8 mouse cellular contexts compared by ENCODE assay signal in the genomic region with DNA sequence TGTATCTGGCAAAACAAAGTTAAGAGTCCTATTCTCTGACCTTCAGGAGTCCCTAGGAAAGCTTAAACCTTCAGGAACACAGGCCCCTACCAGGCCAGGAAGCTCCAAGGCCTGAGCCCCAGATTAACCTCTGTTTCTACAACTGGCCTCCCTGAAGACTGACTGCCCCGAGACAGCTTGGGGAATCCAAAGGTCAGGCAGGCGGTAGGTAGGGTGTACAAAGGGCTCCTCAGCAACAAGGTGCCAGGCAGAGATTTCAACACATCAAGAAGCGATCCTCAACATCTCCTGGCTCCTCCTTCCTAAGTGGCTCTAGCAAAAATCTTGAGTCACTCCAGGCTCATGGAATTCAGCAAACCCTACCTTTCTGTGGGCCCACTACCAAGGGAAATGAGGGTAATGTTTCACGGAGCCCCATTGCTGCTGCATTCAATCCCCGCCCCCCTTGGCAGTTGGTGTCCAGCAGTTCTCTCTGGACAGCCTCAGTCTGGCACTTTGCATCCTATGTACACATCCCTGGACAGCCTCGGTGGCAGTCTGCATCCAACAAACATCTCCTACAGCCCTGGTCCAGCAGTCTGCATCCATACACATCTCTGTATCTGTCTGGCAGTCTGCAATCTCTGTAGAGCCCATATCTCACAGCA. TPM values are rescaled to one million over a fixed set of nuclear protein-coding genes. Genes with fewer than 3 reads are reported as not detected.
DNase-seq lines count a peak whose midpoint lies in the region; ATAC-seq and TF ChIP-seq lines count a peak whose summit lies in the region.

No protein-coding gene starts in this region.

- intact Hi-C loops in heart, postnatal 36 days (cut with DNase I) = loop anchor here (2.0 kb wide), 1 partner anchor 22 kb away; the partner anchor contains the start of gene Pomt1

- H3K27me3 ChIP-seq in heart, embryonic 11.5 days (ENCODE audit: control insufficient read depth, insufficient read depth, low read length) = no peaks in the 10 kb centered on the region
- no peaks in the 10 kb centered on the region for H3K27me3 ChIP-seq in intestine, postnatal 0 days (replicated peaks; ENCODE audit: control insufficient read depth, insufficient read depth, low read length)
- H3K27me3 ChIP-seq in midbrain, embryonic 12.5 days = no peaks in the 10 kb centered on the region

- H3K4me2 ChIP-seq in heart, embryonic 11.5 days = peak overlapping the region; percentile 87
- peak overlapping the region; percentile 71 for H3K4me2 ChIP-seq in intestine, postnatal 0 days (replicated peaks; ENCODE audit: low read depth)
- peak overlapping the region; percentile 86 for H3K4me2 ChIP-seq in midbrain, embryonic 12.5 days (replicated peaks)

- no peak for TF ChIP-seq POLR2A in cortical plate, adult 2 months (IDR thresholded peaks at IDR 0.05; ENCODE audit: extremely low read depth, insufficient read depth, low read length)

- H3K4me3 ChIP-seq in heart, embryonic 11.5 days (ENCODE audit: low read depth, low read length) = peak overlapping the region; percentile 83
- H3K4me3 ChIP-seq in cortical plate, adult 2 months (ENCODE audit: insufficient read depth, low read length) = peak overlapping the region; percentile 55
- peak overlapping the region; percentile 77 for H3K4me3 ChIP-seq in intestine, postnatal 0 days (ENCODE audit: low read depth, low read length)
- H3K4me3 ChIP-seq in midbrain, embryonic 12.5 days = peak overlapping the region; percentile 70

- H3K9me3 ChIP-seq in heart, embryonic 11.5 days (replicated peaks; ENCODE audit: control insufficient read depth, low read length) = no peaks in the 10 kb centered on the region
- H3K9me3 ChIP-seq in intestine, postnatal 0 days (ENCODE audit: control insufficient read depth) = no peaks in the 10 kb centered on the region
- no peaks in the 10 kb centered on the region for H3K9me3 ChIP-seq in midbrain, embryonic 12.5 days

- H3K9ac ChIP-seq in heart, embryonic 11.5 days (ENCODE audit: low read depth, low read length) = peak overlapping the region; percentile 90
- H3K9ac ChIP-seq in intestine, postnatal 0 days (ENCODE audit: low read depth, low read length) = peak overlapping the region; percentile 73
- peak overlapping the region; percentile 86; the same call in 1 of the 2 replicates for H3K9ac ChIP-seq in midbrain, embryonic 12.5 days (replicated peaks)

- 51% methylated on average over 6 of the region's 6 CpGs for WGBS in heart, embryonic 11.5 days (ENCODE audit: insufficient replicate concordance)
- 22% methylated on average over 6 of the region's 6 CpGs for WGBS in intestine, postnatal 0 days
- 63% methylated on average over 6 of the region's 6 CpGs for WGBS in midbrain, embryonic 12.5 days

- TF ChIP-seq CTCF in cortical plate, adult 2 months (IDR thresholded peaks at IDR 0.05; ENCODE audit: extremely low read depth, insufficient read depth, low read length) = no peak
- TF ChIP-seq CTCF in intestine, postnatal 0 days (IDR thresholded peaks at IDR 0.05; ENCODE audit: low read depth) = no peak

- no peak for DNase-seq in heart, postnatal 36 days
- DNase-seq in urinary bladder, adult 2 months (ENCODE audit: low spot score) = no peak
- no peak for DNase-seq in cerebellum, postnatal 4 days (ENCODE audit: low spot score in 2 of 2)
- no peak for DNase-seq in right cerebral cortex, adult 18-20 months

- peaks cover 12% of the 10 kb centered on the region for H3K4me1 ChIP-seq in heart, embryonic 11.5 days (ENCODE audit: control insufficient read depth, insufficient read depth, low read length)
- no peaks in the 10 kb centered on the region; the same call in 1 of the 2 replicates for H3K4me1 ChIP-seq in cortical plate, adult 2 months (ENCODE audit: control insufficient read depth, insufficient read depth, low read length)
- peaks cover 3% of the 10 kb centered on the region; the same call in 1 of the 2 replicates for H3K4me1 ChIP-seq in intestine, postnatal 0 days (replicated peaks; ENCODE audit: control insufficient read depth, insufficient read depth, low read length)
- H3K4me1 ChIP-seq in midbrain, embryonic 12.5 days = peaks cover 16% of the 10 kb centered on the region

- H3K27ac ChIP-seq in heart, embryonic 11.5 days (ENCODE audit: low read depth, low read length) = no peak overlapping the region
- no peak overlapping the region for H3K27ac ChIP-seq in cortical plate, adult 2 months (ENCODE audit: insufficient read depth, low read length)
- peak overlapping the region; percentile 78 for H3K27ac ChIP-seq in intestine, postnatal 0 days (ENCODE audit: low read depth, low read length)
- no peak overlapping the region for H3K27ac ChIP-seq in midbrain, embryonic 12.5 days (replicated peaks)

- 0 out of 2 replicates have a peak, but pooled peaks have one; percentile 1 for ATAC-seq in heart, embryonic 11.5 days (replicated peaks; ENCODE audit: insufficient number of reproducible peaks, low FRiP score, low TSS enrichment)
- peak; percentile 70 for ATAC-seq in intestine, postnatal 0 days
- no peak for ATAC-seq in midbrain, embryonic 12.5 days (ENCODE audit: low FRiP score, low read depth)

- peaks cover 9% of the 10 kb centered on the region for H3K36me3 ChIP-seq in heart, embryonic 11.5 days (ENCODE audit: control insufficient read depth, insufficient read depth, low read length)
- H3K36me3 ChIP-seq in intestine, postnatal 0 days (ENCODE audit: control insufficient read depth, insufficient read depth) = peaks cover 40% of the 10 kb centered on the region
- peaks cover 39% of the 10 kb centered on the region for H3K36me3 ChIP-seq in midbrain, embryonic 12.5 days

RNA-seq across cellular contexts. Expression of gene Uck1, which starts 0.9 kb away (rescaled TPM):
- polyA plus RNA-seq in heart, embryonic 11.5 days (2014; fragmentation: Nextera tagmentation; extraction: Ambion mirVana) = 42.1 and 44.3 TPM in 2 replicates
- total RNA-seq in heart, postnatal 36 days (2021) = 10 to 100 TPM; 22.9 to 24.1 TPM
- 60.1 and 65.2 TPM in 2 replicates for polyA plus RNA-seq in cortical plate, adult 2 months (2012; rRNA removed)
- polyA plus RNA-seq in intestine, postnatal 0 days (2015; fragmentation: Nextera tagmentation; extraction: Ambion mirVana) = 74.1 and 80.0 TPM in 2 replicates
- polyA plus RNA-seq in midbrain, embryonic 12.5 days (2016; fragmentation: Nextera tagmentation; extraction: Ambion mirVana) = 74.4 and 79.6 TPM in 2 replicates
- 54.3 and 70.5 TPM in 2 replicates for polyA plus RNA-seq in urinary bladder, adult 2 months (2012; rRNA removed)

RNA-seq across cellular contexts. Expression of gene Pomt1, which starts 22.6 kb away (rescaled TPM):
- 12.9 and 15.3 TPM in 2 replicates for polyA plus RNA-seq in heart, embryonic 11.5 days (2014; fragmentation: Nextera tagmentation; extraction: Ambion mirVana)
- total RNA-seq in heart, postnatal 36 days (2021) = 10 to 100 TPM; 13.7 to 14.3 TPM
- polyA plus RNA-seq in cortical plate, adult 2 months (2012; rRNA removed) = 16.8 and 19.1 TPM in 2 replicates
- 9.2 and 10.7 TPM in 2 replicates for polyA plus RNA-seq in intestine, postnatal 0 days (2015; fragmentation: Nextera tagmentation; extraction: Ambion mirVana)
- polyA plus RNA-seq in midbrain, embryonic 12.5 days (2016; fragmentation: Nextera tagmentation; extraction: Ambion mirVana) = 28.5 and 31.4 TPM in 2 replicates
- 14.8 and 16.3 TPM in 2 replicates for polyA plus RNA-seq in urinary bladder, adult 2 months (2012; rRNA removed)

RNA-seq across cellular contexts. Expression of gene Golga2, which starts 28.2 kb away (rescaled TPM):
- 20.5 and 26.8 TPM in 2 replicates for polyA plus RNA-seq in heart, embryonic 11.5 days (2014; fragmentation: Nextera tagmentation; extraction: Ambion mirVana)
- 10 to 100 TPM; 74.5 to 78.2 TPM for total RNA-seq in heart, postnatal 36 days (2021)
- polyA plus RNA-seq in cortical plate, adult 2 months (2012; rRNA removed) = 60.1 and 65.0 TPM in 2 replicates
- polyA plus RNA-seq in intestine, postnatal 0 days (2015; fragmentation: Nextera tagmentation; extraction: Ambion mirVana) = 15.2 and 18.1 TPM in 2 replicates
- polyA plus RNA-seq in midbrain, embryonic 12.5 days (2016; fragmentation: Nextera tagmentation; extraction: Ambion mirVana) = 28.0 and 28.2 TPM in 2 replicates
- 50.8 and 55.4 TPM in 2 replicates for polyA plus RNA-seq in urinary bladder, adult 2 months (2012; rRNA removed)

RNA-seq across cellular contexts. Expression of gene Swi5, which starts 28.9 kb away (rescaled TPM):
- polyA plus RNA-seq in heart, embryonic 11.5 days (2014; fragmentation: Nextera tagmentation; extraction: Ambion mirVana) = 125 and 339 TPM in 2 replicates
- 100 to 1,000 TPM; 188 to 208 TPM for total RNA-seq in heart, postnatal 36 days (2021)
- polyA plus RNA-seq in cortical plate, adult 2 months (2012; rRNA removed) = 256 and 268 TPM in 2 replicates
- 255 and 271 TPM in 2 replicates for polyA plus RNA-seq in intestine, postnatal 0 days (2015; fragmentation: Nextera tagmentation; extraction: Ambion mirVana)
- 368 and 371 TPM in 2 replicates for polyA plus RNA-seq in midbrain, embryonic 12.5 days (2016; fragmentation: Nextera tagmentation; extraction: Ambion mirVana)
- 248 TPM in 2 replicates for polyA plus RNA-seq in urinary bladder, adult 2 months (2012; rRNA removed)
